Mouse (Mus musculus) kidney, embryonic 16.5 days (tissue): Measurements from ENCODE around the gene Dok5. TPM values are rescaled to one million over a fixed set of nuclear protein-coding genes. Genes with fewer than 3 reads are reported as not detected.

Source experiments
- ATAC-seq: fragments of 200-750 bp; cut with Nextera tagmentation; 2 replicates; pipeline ENCODE4 v1.8.0; 2017; ENCODE audit warnings: moderate TSS enrichment; ENCODE audit not compliant: low FRiP score, low TSS enrichment
- H3K27ac ChIP-seq: fragments of 300-500 bp; sonication (generic); 2 replicates; pipeline ENCODE4 v1.5.1; 2014; ENCODE audit warnings: low read length
- H3K27me3 ChIP-seq: fragments of 300-500 bp; sonication (generic); 2 replicates; pipeline ENCODE4 v1.6.1; 2014; ENCODE audit warnings: low read length, control low read depth, mixed read lengths; ENCODE audit not compliant: insufficient read depth
- H3K36me3 ChIP-seq: fragments of 300-500 bp; sonication (generic); 2 replicates; pipeline ENCODE4 v1.6.1; 2014; ENCODE audit warnings: low read length, control low read depth, mixed read lengths; ENCODE audit not compliant: insufficient read depth
- H3K4me1 ChIP-seq: fragments of 300-500 bp; sonication (generic); 2 replicates; pipeline ENCODE4 v1.6.1; 2014; ENCODE audit warnings: low read length, control low read depth, mixed read lengths; ENCODE audit not compliant: insufficient read depth
- H3K4me2 ChIP-seq: fragments of 300-500 bp; sonication (generic); replicated peaks from 2 replicates; pipeline ENCODE4 v1.6.1; 2014; ENCODE audit warnings: low read depth, low read length
- H3K4me3 ChIP-seq: fragments of 300-500 bp; sonication (generic); 2 replicates; pipeline ENCODE4 v1.5.1; 2014; ENCODE audit warnings: mild to moderate bottlenecking, low read length
- H3K9ac ChIP-seq: fragments of 300-500 bp; sonication (generic); replicated peaks from 2 replicates; pipeline ENCODE4 v1.6.1; 2014; ENCODE audit warnings: low read length
- H3K9me3 ChIP-seq: fragments of 300-500 bp; sonication (generic); 2 replicates; pipeline ENCODE4 v1.6.1; 2016; ENCODE audit warnings: low read length, control low read depth
- WGBS: fragments of 180-500 bp; shearing (Covaris S2); extraction: QIAGEN DNeasy Blood & Tissue Kit; methylation state at CpG from one replicate; pipeline ENCODE4 v1.1.7; 2014; 5-methylcytosine and 5-hydroxymethylcytosine counted together
- polyA plus RNA-seq: library from polyadenylated mRNA; unstranded; fragments of >200 nt; fragmentation: Nextera tagmentation; extraction: Ambion mirVana; gene quantifications from 2 replicates; pipeline ENCODE4 v1.2.1, GENCODE M21; 2015

Dok5 gene
- polyA plus RNA-seq, 1 experiment from 2014 or later: 1.7 TPM

- H3K9me3 ChIP-seq: no peaks in the 10 kb centered on the region
These were observed 25.7 kb downstream of the Dok5 start for GRCm38 (mm10) chr2:170757228-170757875.

GRCm38 (mm10) chr2:170758201-170758600, 26.6 kb downstream of the Dok5 start:
- no peaks in the 10 kb centered on the region for H3K9me3 ChIP-seq
- no peaks in the 10 kb centered on the region for H3K36me3 ChIP-seq
- H3K9ac ChIP-seq: no peak overlapping the region
- H3K27me3 ChIP-seq: no peaks in the 10 kb centered on the region
- no peak for ATAC-seq
- H3K4me2 ChIP-seq: no peak overlapping the region
- H3K4me3 ChIP-seq: no peak overlapping the region
- 80% methylated on average over 5 of the region's 5 CpGs for WGBS
- no peak overlapping the region for H3K27ac ChIP-seq
- H3K4me1 ChIP-seq: no peaks in the 10 kb centered on the region

More at GRCm38 (mm10) chr2:170757228-170757875, 25.7 kb downstream of the Dok5 start:
- no peak overlapping the region for H3K4me3 ChIP-seq
- H3K36me3 ChIP-seq: no peaks in the 10 kb centered on the region
- no peak for ATAC-seq
- WGBS: 58% methylated on average over 14 of the region's 14 CpGs
- H3K4me1 ChIP-seq: no peaks in the 10 kb centered on the region
- no peak overlapping the region for H3K9ac ChIP-seq
- no peak overlapping the region for H3K27ac ChIP-seq
- no peak overlapping the region for H3K4me2 ChIP-seq
- H3K27me3 ChIP-seq: no peaks in the 10 kb centered on the region

GRCm38 (mm10) chr2:170764704-170765103, 33.1 kb downstream of the Dok5 start:
- Histone ChIP-seq H3K27ac (no peak overlapping the region), H3K4me2 (no peak overlapping the region), H3K4me3 (no peak overlapping the region), H3K9ac (no peak overlapping the region), H3K9me3 (no peaks in the 10 kb centered on the region), H3K4me1 (no peaks in the 10 kb centered on the region), H3K36me3 (no peaks in the 10 kb centered on the region), H3K27me3 (no peaks in the 10 kb centered on the region)
- no peak for ATAC-seq
- 70% methylated on average over 3 of the region's 3 CpGs for WGBS

DNA sequence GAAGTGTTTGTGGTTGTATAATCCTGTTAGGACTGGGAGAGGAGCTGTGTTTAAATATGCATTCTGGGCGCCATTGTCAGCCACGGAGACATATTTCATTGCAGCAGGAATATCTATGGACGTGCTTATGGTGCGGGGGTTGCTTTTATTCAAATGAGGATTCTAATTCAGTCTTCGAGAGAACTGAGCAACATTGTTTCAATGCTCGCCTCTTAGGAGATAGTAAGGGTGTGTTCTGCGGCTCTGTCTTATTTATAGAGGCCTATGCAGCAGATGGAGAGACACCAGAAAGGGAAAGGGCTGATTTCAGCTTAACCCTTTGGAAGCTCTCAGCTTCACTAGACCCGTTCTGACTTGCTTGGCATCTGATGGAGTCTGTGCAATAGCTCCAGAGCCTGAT, 35.6 kb downstream of the Dok5 start:
- Histone ChIP-seq H3K4me3 (no peak overlapping the region), H3K9ac (no peak overlapping the region), H3K4me2 (no peak overlapping the region), H3K36me3 (no peaks in the 10 kb centered on the region), H3K4me1 (peaks cover 4% of the 10 kb centered on the region), H3K27me3 (peaks cover 4% of the 10 kb centered on the region; the same call in 1 of the 2 replicates), H3K27ac (no peak overlapping the region), H3K9me3 (no peaks in the 10 kb centered on the region)
- WGBS: 62% methylated on average over 8 of the region's 8 CpGs
- no peak for ATAC-seq

GRCm38 (mm10) chr2:170768699-170769098, 37.1 kb downstream of the Dok5 start:
- Histone ChIP-seq H3K27ac (no peak overlapping the region), H3K4me2 (no peak overlapping the region), H3K4me1 (peaks cover 7% of the 10 kb centered on the region), H3K9ac (no peak overlapping the region), H3K36me3 (no peaks in the 10 kb centered on the region), H3K27me3 (peaks cover 4% of the 10 kb centered on the region; the same call in 1 of the 2 replicates), H3K9me3 (no peaks in the 10 kb centered on the region), H3K4me3 (no peak overlapping the region)
- no peak for ATAC-seq
- 78% methylated on average over 6 of the region's 6 CpGs for WGBS

DNA sequence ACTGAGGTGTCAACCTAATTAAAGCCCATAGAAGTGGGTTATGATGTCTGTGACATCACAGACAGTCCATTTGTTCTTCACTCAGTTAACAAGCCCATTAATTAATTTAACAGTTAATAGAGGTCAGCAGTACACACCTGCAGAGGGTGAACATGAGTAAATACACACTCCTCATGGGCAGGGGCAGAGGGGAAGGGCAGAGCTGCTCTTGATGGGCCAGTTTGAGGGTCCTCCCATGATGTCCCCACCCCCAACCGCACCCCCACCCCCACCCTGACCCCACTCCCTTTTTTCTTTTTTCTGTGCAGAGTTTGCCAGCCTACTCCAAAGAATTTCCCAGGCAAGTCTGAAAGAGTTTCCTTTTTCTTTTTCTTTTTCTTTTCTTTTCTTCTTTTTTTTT, 39.9 kb downstream of the Dok5 start:
- H3K27ac ChIP-seq: no peak overlapping the region
- H3K9ac ChIP-seq: no peak overlapping the region
- no peaks in the 10 kb centered on the region for H3K36me3 ChIP-seq
- H3K4me3 ChIP-seq: no peak overlapping the region
- WGBS: 38% methylated on average over 1 of the region's 1 CpGs
- H3K9me3 ChIP-seq: no peaks in the 10 kb centered on the region
- H3K4me2 ChIP-seq: no peak overlapping the region
- peaks cover 7% of the 10 kb centered on the region for H3K4me1 ChIP-seq
- peaks cover 4% of the 10 kb centered on the region; the same call in 1 of the 2 replicates for H3K27me3 ChIP-seq
- ATAC-seq: no peak

- Histone ChIP-seq H3K27ac (no peak overlapping the region), H3K27me3 (peaks cover 4% of the 10 kb centered on the region; the same call in 1 of the 2 replicates), H3K36me3 (no peaks in the 10 kb centered on the region), H3K9ac (peak overlapping the region; percentile 47), H3K4me1 (peaks cover 7% of the 10 kb centered on the region), H3K9me3 (no peaks in the 10 kb centered on the region), H3K4me3 (peak overlapping the region; percentile 3; the same call in 1 of the 2 replicates), H3K4me2 (peak overlapping the region; percentile 39)
- WGBS: 11% methylated on average over 19 of the region's 19 CpGs
- ATAC-seq: no peak
These were observed 40.7 kb downstream of the Dok5 start for GRCm38 (mm10) chr2:170772126-170772884.

DNA sequence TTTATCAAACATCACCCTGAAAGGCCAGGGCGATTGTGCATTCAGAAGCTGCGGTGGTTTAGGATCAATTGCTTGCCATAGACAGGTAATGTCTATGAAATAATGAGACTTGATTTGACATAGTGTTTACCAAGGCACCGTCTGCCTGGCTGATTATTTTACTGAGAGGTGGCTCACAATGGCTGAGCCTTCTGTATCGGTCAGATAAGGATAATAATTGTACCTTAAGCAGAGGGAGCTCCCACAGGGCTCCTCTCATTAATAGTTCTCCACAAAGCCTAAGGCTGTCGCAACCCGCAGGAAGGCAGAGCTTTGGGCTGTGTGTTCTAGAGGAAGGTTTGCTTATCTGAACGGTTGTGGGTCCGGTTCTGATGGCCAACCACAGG, 41.3 kb downstream of the Dok5 start:
- Histone ChIP-seq H3K4me3 (no peak overlapping the region), H3K36me3 (no peaks in the 10 kb centered on the region), H3K27me3 (peaks cover 4% of the 10 kb centered on the region; the same call in 1 of the 2 replicates), H3K9me3 (no peaks in the 10 kb centered on the region), H3K9ac (no peak overlapping the region), H3K4me1 (peaks cover 7% of the 10 kb centered on the region), H3K4me2 (no peak overlapping the region), H3K27ac (no peak overlapping the region)
- ATAC-seq: no peak
- WGBS: 67% methylated on average over 8 of the region's 8 CpGs

DNA sequence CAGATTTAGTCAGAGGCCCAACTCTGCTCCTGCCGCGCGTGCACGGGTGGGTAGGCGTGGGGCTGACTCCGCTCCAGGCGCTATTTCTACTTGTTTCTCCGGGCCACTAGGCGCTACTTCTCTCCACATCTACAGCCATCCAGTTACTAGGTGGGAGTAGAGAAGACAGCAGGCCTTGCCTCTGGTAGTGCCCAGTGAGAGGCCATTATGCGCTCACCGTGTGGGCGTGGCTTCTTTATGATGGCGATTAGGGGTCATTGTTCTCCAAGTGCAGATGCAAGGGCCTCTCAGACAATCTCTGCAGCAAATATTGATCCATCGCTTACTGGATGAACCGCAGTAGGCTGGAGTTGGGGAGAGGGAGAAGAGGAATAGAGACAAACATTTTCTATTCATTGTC, 44.0 kb downstream of the Dok5 start:
- Histone ChIP-seq H3K4me1 (peaks cover 7% of the 10 kb centered on the region), H3K9me3 (no peaks in the 10 kb centered on the region), H3K36me3 (no peaks in the 10 kb centered on the region), H3K27ac (no peak overlapping the region), H3K27me3 (no peaks in the 10 kb centered on the region), H3K4me2 (no peak overlapping the region), H3K4me3 (no peak overlapping the region), H3K9ac (no peak overlapping the region)
- WGBS: 91% methylated on average over 15 of the region's 15 CpGs
- no peak for ATAC-seq

DNA sequence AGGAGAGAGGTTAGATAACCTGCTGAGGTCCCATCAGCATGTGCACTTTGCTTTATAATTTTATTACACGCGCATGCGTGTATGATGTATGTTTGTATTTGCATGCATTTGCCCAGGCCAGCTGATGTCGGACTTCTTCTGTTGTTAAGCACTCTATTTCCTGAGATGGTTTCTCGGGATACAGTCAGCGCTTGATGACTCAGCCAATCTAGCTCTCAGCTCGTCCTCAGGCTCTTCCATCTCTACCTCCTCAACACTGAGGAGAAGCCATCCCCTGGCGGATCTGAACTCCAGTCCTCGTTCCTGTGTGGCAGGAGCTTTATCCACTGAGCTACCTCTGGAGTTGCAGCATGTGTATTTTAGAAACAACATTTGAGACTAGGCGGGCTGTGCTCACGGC, 44.5 kb downstream of the Dok5 start:
- ATAC-seq: no peak
- Histone ChIP-seq H3K9me3 (no peaks in the 10 kb centered on the region), H3K36me3 (no peaks in the 10 kb centered on the region), H3K4me1 (peaks cover 7% of the 10 kb centered on the region), H3K27ac (no peak overlapping the region), H3K4me2 (no peak overlapping the region), H3K27me3 (no peaks in the 10 kb centered on the region), H3K9ac (no peak overlapping the region), H3K4me3 (no peak overlapping the region)
- 94% methylated on average over 11 of the region's 11 CpGs for WGBS
